Mouse (Mus musculus): ENCODE measurements at regions not wholly inside any gene's neighbourhood (a gene's known extent, or its start where the extent isn't known, plus 50 kb on each side); places are given as distances from the start of the nearest gene placed in this dataset.

GRCm38 (mm10) chr5:75377311-75378300 lies 197.1 kb upstream of the Kit start:
- no peaks in the 10 kb centered on the region for H3K27me3 ChIP-seq
- no peak for TF ChIP-seq CTCF (IDR thresholded peaks at IDR 0.05)
- in situ Hi-C loops (cut with MboI; ENCODE audit: low pct_unique_long_range_greater_than_20kb), result no loop called here
- ATAC-seq (peak; percentile 11), DNase-seq (ENCODE audit: low read depth, low spot score) (peak; percentile 12)
- CTCF ChIA-PET, result no interaction called here
- POLR2A ChIA-PET, result interaction anchor here (0.6 kb wide), 1 partner anchor 15 kb away, joined by 3 read pairs; no protein-coding TSS in a partner anchor

DNA sequence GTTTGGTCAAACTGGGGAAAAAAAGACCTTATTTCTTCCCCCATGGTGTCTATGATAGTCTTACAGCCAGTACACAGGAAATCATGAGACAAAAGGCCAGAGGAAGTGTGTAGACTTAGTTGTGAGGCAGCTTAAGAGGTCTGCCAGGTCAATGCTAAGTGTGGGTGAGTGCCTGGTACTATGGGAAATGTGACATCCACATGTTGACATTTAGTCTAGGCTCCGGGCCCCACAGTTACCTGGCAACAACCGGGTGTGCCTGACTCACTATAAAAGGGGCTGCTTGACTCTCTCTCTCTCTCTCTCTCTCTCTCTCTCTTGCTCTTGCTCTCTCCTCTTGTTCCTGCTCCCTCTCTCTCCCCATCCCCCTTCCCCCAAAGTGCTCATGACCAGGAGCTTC lies 196.1 kb upstream of the Kit start:
- TF ChIP-seq CTCF (IDR thresholded peaks at IDR 0.05), result no peak
- in situ Hi-C loops (cut with MboI; ENCODE audit: low pct_unique_long_range_greater_than_20kb), result no loop called here
- DNase-seq (ENCODE audit: low read depth, low spot score) (no peak), ATAC-seq (no peak)
- CTCF ChIA-PET, result no interaction called here
- no peaks in the 10 kb centered on the region for H3K27me3 ChIP-seq
- POLR2A ChIA-PET, result no interaction called here

DNA sequence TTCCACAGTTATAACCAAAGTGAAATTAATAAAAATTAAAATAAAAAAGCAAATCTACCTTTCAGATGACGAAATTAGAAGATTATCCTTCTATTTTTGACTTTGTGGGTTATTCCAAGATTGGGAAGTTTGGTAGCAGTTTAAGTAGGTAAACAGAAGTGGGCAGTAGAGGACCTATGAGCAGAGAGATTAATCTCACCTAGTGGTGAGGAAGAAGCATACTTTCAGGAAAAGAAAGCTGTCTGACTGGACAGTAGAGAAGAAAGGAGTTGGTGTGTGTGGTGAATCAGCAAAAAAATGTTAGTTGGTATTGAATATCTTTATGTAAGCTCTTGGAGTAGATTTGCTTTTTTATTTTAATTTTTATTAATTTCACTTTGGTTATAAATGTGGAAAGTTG lies 194.4 kb upstream of the Kit start:
- CTCF ChIA-PET, result interaction anchor here (1.8 kb wide), 1 partner anchor 40 kb away, joined by 4 read pairs; no protein-coding TSS in a partner anchor
- H3K27me3 ChIP-seq, result no peaks in the 10 kb centered on the region
- POLR2A ChIA-PET, result no interaction called here
- peak; percentile 31 for TF ChIP-seq CTCF (IDR thresholded peaks at IDR 0.05)
- DNase-seq (ENCODE audit: low read depth, low spot score), result no peak
- no peak for ATAC-seq
- in situ Hi-C loops (cut with MboI; ENCODE audit: low pct_unique_long_range_greater_than_20kb), result no loop called here

DNA sequence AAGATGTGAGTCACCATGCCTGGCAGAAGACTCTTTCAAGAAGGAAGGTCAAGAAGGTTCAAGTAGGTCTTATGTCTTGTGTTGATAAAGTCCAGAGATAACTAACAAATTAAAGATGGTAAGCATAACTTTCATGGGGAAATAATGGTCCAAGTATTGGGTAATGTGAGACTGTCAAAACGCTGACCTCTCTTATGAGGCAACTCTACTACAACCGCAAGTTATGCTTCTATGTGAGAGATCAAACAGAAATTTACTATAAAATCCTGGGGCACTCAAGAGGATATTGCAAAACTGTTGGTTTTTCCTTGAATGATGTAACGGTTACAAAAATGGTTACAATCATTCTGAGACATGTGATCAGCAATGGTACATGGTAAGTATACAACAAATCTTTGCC lies 192.6 kb upstream of the Kit start:
- DNase-seq (ENCODE audit: low read depth, low spot score) (no peak), ATAC-seq (no peak)
- H3K27me3 ChIP-seq, result no peaks in the 10 kb centered on the region
- ChIA-PET POLR2A (no interaction called here), CTCF (no interaction called here)
- no peak for TF ChIP-seq CTCF (IDR thresholded peaks at IDR 0.05)
- in situ Hi-C loops (cut with MboI; ENCODE audit: low pct_unique_long_range_greater_than_20kb), result no loop called here

DNA sequence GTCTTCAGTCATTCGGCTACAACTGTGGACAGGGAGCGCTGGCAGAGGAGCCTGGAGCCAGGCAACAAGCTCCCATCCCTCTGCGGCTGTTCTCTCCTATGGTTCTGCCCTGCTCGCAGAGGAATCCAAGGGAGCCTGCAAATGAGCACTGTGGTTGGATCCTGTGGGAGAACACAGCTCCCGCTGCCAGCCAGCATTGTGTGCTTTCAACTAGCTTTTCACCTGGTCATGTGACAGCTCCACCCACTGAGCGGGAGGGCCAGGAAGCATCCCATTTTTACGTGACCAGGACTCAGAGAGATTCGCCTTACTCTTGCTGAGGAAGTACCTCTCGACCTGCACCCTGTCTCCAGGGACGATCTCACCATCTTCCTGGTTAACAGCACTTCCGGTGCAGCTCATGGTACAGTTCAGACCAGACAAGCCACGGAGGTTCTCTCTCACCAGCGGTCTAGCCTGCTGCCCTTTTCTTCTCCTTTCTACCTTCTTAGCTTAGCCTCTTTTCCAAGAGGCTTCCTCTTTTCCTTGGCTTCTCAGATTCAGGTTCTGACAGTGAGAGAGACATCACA lies 186.7 kb upstream of the Kit start:
- ChIA-PET CTCF (no interaction called here), POLR2A (interaction anchor here (0.6 kb wide), 1 partner anchor 66 kb away, joined by 4 read pairs; no protein-coding TSS in a partner anchor)
- ATAC-seq, result no peak

GRCm38 (mm10) chr5:75388699-75389260 lies 185.9 kb upstream of the Kit start:
- ChIA-PET CTCF (no interaction called here), POLR2A (no interaction called here)
- TF ChIP-seq CTCF (IDR thresholded peaks at IDR 0.05), result no peak
- ATAC-seq (no peak), DNase-seq (ENCODE audit: low read depth, low spot score) (no peak)
- peaks cover 3% of the 10 kb centered on the region for H3K27me3 ChIP-seq
- in situ Hi-C loops (cut with MboI; ENCODE audit: low pct_unique_long_range_greater_than_20kb), result no loop called here

More for the DNA sequence above, 186.7 kb upstream of the Kit start:
- peaks cover under 1% of the 10 kb centered on the region for H3K27me3 ChIP-seq
- TF ChIP-seq CTCF (IDR thresholded peaks at IDR 0.05), result no peak
- in situ Hi-C loops (cut with MboI; ENCODE audit: low pct_unique_long_range_greater_than_20kb), result no loop called here
- no peak for DNase-seq (ENCODE audit: low read depth, low spot score)

DNA sequence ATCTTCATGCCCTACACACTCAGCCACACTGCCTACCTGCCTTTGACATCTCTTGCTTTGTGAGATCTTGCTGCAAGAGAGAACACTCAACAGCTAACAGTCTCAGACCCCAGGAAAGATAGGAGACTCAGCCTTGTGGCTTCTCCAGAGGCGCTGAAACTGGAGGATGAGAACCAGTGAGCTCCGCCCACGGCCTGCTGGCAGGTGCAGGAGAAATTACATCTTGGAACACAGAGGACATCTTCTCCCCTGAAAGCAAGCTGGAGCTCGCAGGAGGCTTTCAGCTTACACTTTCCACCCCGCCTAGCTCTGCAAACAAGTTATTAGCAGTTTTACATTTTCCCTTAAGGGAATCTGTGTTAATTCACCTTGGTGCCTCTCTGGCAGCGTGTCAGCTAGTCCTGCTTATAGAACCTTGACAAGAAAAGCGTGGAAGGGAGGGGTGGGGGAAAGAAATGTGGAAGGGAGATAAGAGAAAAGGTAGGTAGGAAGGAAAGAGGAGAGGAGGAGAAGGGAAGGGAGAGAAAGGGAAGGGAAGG lies 185.2 kb upstream of the Kit start:
- H3K27me3 ChIP-seq, result peaks cover 3% of the 10 kb centered on the region
- ATAC-seq, result no peak
- CTCF ChIA-PET, result no interaction called here
- TF ChIP-seq CTCF (IDR thresholded peaks at IDR 0.05), result no peak
- POLR2A ChIA-PET, result no interaction called here
- DNase-seq (ENCODE audit: low read depth, low spot score), result no peak
- in situ Hi-C loops (cut with MboI; ENCODE audit: low pct_unique_long_range_greater_than_20kb), result no loop called here

DNA sequence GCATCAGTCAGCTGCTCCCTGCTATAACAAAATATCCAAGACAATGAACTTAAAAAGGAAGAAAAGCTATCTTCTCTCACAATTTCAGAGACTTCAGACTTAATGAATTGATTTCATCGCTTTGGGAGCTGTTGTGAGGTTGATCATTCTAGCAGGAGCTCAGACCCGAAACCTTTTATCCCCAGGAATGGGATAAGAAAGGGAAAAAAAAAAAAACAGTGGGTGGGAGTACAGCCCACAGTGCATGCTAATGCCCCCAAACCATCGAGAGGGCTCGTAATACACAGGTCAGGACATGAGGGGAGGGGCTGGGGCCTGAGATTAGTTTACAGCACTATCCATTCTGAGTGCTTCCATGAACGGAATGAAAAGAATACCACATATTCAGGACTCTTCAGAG lies 175.9 kb upstream of the Kit start:
- ChIA-PET CTCF (interaction anchor here (0.7 kb wide), 1 partner anchor 25 kb away, joined by 3 read pairs; no protein-coding TSS in a partner anchor), POLR2A (no interaction called here)
- in situ Hi-C loops (cut with MboI; ENCODE audit: low pct_unique_long_range_greater_than_20kb), result no loop called here
- no peak for TF ChIP-seq CTCF (IDR thresholded peaks at IDR 0.05)
- ATAC-seq (no peak), DNase-seq (ENCODE audit: low read depth, low spot score) (no peak)
- peaks cover 2% of the 10 kb centered on the region for H3K27me3 ChIP-seq

DNA sequence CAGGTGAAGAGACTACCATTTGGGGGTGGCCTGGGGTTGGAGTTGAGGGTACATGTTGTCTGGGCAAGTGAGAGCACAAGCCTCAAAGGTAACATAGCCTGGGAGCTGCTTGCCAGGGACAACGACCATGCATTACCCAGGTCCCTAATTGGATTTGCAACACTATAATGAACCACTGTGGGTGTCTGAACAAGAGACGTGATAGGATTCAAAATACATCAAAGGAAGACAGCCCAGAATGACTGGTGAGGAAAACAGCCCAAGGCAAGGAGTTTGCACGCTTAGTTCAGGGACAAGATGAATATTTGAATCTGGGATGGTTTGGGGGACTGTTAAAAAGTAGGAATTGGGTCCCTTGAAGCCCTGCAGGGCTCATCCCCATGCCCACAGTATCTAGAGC lies 173.0 kb upstream of the Kit start:
- POLR2A ChIA-PET, result no interaction called here

GRCm38 (mm10) chr5:75402631-75403030 lies 172.1 kb upstream of the Kit start:
- DNase-seq (ENCODE audit: low read depth, low spot score), result peak; percentile 10
- H3K27me3 ChIP-seq, result peaks cover 2% of the 10 kb centered on the region
- no peak for TF ChIP-seq CTCF (IDR thresholded peaks at IDR 0.05)
- in situ Hi-C loops (cut with MboI; ENCODE audit: low pct_unique_long_range_greater_than_20kb), result no loop called here
- ChIA-PET POLR2A (interaction anchor here (0.6 to 0.7 kb wide), 3 partner anchors 46 to 219 kb away, joined by 3 to 6 read pairs (median 3); no protein-coding TSS in a partner anchor), CTCF (no interaction called here)
- ATAC-seq, result no peak

More for the DNA sequence above, 173.0 kb upstream of the Kit start:
- TF ChIP-seq CTCF (IDR thresholded peaks at IDR 0.05), result no peak
- in situ Hi-C loops (cut with MboI; ENCODE audit: low pct_unique_long_range_greater_than_20kb), result no loop called here
- ATAC-seq (no peak), DNase-seq (ENCODE audit: low read depth, low spot score) (no peak)
- CTCF ChIA-PET, result no interaction called here
- H3K27me3 ChIP-seq, result peaks cover 2% of the 10 kb centered on the region
